Mouse (Mus musculus) cerebellum, adult (tissue): ENCODE results near the gene Sdccag8.

Experiments used
- ATAC-seq: cut with Nextera tagmentation; 2 replicates; pipeline ENCODE4 v1.9.2; 2017; ENCODE audit warnings: mild to moderate bottlenecking, moderate library complexity, mixed read lengths; ENCODE audit not compliant: insufficient number of reproducible peaks, low FRiP score, low TSS enrichment

Sdccag8 gene

DNA sequence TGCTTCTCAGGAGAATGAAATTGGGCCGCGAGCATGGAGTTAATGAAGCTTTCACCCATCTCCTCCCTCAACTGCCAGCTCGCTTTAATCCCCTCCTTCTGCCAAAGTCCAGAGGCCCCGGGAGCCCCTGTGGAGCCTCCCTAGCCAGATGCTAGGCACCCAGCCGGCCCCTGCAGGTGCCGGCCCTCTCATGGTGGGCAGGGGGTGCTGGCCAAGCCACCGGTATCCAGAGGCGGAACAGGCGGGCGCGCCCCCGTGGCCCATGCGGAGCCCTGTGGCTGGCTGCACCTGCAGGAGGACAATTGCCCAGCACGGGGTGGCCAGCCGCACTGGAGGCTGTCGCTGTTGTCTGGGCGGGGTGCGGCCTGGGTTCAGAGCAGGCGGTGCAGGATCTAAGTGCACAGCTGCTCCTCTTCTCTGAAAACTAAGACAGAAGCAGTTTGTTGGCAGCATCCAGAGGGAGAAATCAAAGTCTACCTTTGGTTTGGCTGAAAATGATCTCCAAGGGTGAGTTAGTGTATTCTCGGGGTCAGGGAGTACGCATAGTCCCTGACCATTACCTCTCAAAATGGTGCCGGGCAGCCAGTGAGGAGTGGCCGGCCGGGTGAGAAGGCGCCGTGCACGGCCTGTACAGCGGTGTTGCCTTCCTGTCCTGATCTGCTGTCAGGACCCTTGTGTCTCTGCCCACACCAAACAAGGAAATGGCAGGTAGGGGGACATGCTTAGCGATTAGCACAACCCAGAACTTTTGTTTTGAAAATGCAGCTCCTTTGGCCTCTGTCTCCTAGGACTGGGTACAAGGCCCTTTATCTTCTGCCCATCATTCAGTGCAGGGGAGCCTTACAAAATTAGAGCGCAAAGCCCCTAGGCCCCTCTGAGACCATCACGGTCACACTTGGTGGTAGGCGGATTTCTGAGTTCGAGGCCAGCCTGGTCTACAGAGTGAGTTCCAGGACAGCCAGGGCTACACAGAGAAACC is 183.5 kb downstream of the Sdccag8 start:
- ATAC-seq: no peak

- ATAC-seq: no peak
Measured at GRCm38 (mm10) chr1:176999011-176999410, 184.6 kb downstream of the Sdccag8 start.

DNA sequence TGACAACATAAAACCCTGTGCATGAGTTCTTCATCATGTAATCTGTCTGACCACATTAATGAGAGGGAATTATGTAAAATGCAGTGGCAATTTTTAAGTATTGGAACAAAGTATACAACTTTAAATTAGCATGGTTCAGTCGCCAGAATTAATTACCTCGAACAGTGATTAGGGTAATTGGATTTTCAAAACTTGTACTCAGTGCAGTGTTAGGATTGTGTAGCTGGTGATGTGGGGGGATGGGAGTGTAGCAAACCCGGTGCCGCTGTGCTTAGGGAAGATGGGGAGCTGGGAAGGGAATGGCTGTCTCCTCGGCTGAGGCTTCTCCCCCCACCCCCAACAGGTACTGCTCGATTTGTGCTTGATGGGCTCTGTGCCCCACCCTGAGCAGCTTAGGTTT is 188.5 kb downstream of the Sdccag8 start:
- ATAC-seq: no peak

DNA sequence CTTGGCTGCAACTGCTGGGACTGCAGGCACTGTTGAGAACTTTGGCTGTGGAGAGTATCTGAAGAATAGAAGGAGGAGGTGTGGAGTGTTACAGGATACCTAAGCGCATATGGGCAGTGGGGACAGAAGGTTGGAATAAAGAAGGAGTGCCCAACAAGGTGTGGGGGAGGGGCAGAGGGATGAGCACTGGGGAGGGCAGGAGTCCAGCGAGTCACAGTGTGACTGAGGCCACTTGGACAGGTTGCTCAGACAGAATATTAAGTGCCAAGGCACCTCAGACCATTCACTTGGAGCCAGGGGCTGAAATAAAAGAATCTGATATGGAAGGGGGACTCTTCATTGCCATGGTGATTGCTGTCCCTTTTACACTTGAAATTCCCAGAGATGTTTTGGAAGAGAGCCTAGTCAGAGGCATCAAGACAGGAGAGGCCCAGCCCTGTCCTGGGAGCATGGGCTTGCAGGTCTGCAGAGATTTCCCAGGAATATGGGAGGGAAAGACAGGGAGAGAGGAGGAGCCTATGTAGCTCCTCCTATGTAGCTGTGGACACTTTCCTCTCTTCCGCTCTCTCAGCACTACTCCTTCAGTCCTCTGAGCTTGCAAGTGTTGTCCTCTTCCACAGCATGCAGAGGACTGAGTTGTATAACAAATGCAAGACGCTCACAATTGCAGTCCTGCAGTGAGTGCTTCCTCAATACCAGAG is 189.7 kb downstream of the Sdccag8 start:
- ATAC-seq: no peak

GRCm38 (mm10) chr1:177007405-177007804 is 192.9 kb downstream of the Sdccag8 start:
- no peak for ATAC-seq

- ATAC-seq: no peak
Measured at GRCm38 (mm10) chr1:177008777-177009176, 194.3 kb downstream of the Sdccag8 start.

- no peak for ATAC-seq
Measured at GRCm38 (mm10) chr1:177010041-177010440, 195.6 kb downstream of the Sdccag8 start.

GRCm38 (mm10) chr1:177010607-177011302 is 196.3 kb downstream of the Sdccag8 start:
- no peak for ATAC-seq

DNA sequence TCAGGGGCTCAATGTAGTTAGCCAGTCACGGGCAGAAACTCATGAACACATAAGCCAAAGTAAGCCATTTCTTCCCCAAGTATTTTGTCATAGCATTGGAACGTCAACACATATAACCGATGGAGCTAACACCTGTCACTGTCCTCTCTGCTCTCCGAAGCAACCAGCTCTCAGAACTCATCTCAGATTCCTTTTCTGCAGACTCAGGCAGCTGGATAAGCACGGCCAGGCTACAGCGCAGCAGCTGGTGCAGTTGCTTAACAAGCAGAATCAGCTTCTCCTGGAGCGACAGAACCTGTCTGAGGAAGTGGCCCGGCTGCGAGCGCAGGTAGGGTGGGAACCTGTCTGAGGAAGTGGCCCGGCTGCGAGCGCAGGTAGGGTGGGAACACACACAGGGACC is 197.2 kb downstream of the Sdccag8 start:
- ATAC-seq: no peak

DNA sequence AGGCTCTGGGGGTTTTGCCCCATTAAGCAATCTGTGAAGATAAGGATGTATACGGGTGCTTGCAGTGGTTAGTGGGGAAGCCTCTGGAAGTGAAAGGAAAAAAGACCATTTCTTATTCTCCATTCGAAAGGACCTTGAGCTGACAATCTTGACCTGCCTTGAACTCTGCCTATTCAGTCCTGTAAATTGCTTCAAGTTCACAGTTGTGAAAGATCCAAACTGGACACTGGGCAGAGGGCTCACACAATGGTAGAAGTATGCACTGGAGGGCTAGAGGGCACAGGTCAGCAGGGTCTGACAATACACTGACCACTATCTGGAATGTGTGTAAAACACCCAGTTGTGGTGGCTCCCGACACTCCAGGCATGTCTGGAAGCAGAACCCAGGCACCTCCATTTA is 198.3 kb downstream of the Sdccag8 start:
- no peak for ATAC-seq

GRCm38 (mm10) chr1:177013313-177013712 is 198.9 kb downstream of the Sdccag8 start:
- no peak for ATAC-seq

DNA sequence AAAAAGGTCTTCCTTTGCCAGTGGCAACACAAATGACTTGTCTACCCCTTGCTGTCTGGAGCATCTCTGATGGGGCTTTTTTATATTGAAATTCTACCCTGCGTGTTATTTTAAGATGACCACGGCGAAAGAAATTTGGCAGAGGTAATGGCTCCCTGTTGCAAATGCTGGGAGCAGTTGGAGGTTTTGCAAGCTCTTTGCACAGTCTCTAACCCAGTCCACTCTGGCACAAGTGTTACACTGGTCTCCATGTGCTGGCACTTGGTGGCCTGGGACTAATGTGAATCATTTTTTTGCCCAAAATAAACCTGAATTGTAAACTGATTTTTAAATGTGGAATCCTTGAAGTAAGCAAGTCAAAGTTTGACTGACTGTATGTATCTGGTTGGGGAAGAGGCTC is 199.3 kb downstream of the Sdccag8 start:
- no peak for ATAC-seq

DNA sequence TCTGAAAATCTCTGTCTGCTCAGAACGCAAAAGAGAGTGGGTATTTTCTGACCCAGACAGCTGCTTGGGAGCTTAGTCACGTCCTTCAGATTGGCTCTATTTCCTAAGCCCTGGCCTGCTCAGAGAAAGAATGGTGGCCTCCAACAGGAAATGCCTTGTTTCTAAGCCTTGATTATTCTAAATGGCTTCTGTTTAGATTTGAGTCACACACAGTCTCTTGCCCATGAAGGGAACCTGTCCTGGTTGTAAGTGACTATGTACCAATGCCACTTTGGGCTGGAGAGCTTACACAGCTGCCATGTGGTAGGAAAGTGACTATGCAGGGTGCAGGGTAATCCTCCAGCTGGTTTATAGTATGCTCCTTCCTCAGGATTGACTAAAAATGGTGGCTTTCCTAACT is 199.9 kb downstream of the Sdccag8 start:
- ATAC-seq: no peak

GRCm38 (mm10) chr1:177014921-177015439 is 200.5 kb downstream of the Sdccag8 start:
- ATAC-seq: no peak

- ATAC-seq: no peak
Measured at GRCm38 (mm10) chr1:177015917-177016316, 201.5 kb downstream of the Sdccag8 start.

DNA sequence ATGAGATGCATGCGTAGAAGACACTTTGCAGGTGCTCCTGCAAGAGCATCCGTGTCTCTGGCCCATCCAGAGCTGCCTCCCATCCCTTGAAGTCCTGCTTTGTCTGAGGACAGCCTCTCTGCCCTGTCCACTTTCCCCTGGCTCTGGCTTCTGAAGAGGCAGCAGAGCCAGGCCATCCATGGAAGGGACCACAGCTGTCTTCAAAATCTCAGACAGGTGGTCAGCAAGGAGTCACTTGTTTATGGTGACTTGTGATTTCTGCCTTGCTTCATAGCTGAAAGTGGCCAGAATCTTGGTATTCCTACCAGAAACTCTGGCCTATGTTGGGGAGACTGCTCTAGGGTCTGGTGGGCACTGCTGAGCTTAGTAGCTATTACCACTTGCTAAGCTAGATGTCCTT is 202.3 kb downstream of the Sdccag8 start:
- ATAC-seq: no peak

GRCm38 (mm10) chr1:177018750-177019149 is 204.3 kb downstream of the Sdccag8 start:
- no peak for ATAC-seq

DNA sequence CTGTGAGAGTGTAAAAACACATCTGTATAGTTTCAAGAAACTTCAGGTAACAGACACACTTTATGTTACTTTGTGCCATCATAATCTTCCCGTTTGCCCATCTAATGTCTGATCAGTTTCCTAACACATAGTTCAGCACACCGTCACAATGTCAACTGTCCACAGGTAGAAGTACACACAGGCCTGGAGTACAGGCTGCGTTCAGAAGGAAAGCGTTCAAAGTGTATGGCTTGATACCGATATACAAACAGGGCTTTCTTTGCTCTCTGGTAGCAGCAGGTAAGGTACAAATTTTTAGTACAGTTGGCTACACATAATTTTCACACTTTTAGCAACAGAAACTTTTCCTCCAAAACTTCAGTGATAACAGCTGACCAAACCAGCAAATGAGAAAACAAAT is 205.2 kb downstream of the Sdccag8 start:
- no peak for ATAC-seq

DNA sequence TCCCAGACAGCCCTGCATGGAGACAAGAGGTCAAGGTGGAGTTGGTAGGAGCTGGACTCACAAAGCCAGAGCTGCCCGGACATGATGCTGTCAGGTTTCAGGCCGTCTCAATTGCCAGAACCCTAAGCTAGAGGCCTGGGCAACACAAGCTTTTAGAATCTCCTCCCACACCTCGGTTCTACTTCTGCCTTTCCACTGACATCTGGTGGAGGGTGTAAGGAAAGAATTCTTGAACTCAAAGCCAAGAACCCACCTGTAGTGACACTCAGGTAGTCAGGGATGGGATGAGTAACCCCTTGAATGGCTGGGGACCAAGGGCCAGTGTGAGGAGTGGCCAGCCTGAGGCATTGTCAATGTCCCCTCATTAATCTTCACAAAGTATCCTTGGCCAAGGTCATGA is 208.3 kb downstream of the Sdccag8 start:
- no peak for ATAC-seq

GRCm38 (mm10) chr1:177027706-177028105 is 213.2 kb downstream of the Sdccag8 start:
- ATAC-seq: no peak

GRCm38 (mm10) chr1:177029032-177029431 is 214.6 kb downstream of the Sdccag8 start:
- ATAC-seq: no peak
